Mouse (Mus musculus): ENCODE measurements around the gene Cpne9.

Gene Cpne9

DNA sequence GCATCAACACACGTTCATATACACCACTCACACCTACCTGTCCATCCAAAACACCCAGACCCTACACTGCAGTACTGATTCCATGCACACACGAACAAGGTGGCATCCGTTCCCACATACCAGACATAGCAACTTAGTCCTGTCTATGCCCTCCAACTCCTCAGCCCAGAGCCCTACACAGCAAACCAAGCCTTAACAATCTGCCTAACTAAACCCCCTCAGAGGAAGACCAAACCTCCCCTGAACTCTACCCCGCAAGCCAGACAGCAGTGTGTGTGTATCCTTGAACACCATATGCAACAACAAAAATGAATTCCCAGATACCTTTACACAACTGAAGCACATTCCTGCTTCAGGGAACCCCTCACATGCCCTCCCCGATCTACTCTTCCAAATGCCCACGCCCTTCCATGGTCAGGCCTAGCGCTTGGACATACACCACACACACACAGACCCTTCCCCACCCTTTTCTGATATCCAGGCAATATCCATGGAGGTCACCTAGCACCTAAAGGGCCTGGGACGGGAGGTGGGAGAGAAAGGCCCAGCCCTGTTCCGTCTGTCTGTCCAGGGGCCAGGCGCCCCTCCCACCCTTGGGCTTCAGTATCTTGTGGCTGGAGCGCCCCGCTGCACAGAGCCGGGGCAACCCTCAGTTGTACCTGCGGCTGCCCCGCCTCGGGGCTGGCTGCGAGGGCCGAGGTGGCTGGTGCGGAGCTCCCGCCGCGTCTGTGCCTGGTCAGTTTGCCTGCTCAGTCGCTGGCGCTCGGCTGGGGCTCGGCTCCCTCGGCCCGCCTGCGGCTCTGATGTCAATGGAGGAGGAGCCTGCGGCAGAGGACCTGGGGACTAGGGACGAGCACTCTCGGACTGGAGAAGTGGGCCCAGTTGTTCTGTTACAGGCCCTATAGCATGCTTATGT lies 61.3 kb downstream of the Cpne9 start, which contains the start of gene Camk1:
Gene Camk1, minus strand, starts transcription at position 808 of the 916 bp plus-strand sequence.
- DNase-seq: peak; percentile 86 to 90

DNA sequence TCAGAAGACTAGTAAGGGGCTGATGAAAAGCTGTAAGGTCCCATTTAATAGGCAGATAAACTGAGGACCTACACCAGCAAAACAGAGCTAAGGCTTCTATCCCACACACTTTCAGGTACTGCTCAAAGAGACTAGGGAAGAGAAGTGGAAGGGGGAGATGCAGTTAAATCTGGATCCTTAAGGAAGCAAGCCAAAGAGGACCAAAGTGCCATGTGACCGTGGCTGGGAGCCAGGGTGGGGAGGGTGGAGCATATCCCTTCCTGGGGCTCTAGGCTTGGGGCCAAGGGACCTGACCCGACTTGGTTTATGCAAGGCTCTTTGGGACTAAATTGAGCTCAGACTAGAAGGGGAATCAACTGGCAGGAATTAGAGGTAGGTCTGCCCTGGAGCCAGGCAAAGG lies 62.2 kb downstream of the Cpne9 start:
- peak; percentile 38 to 51 for DNase-seq

DNA sequence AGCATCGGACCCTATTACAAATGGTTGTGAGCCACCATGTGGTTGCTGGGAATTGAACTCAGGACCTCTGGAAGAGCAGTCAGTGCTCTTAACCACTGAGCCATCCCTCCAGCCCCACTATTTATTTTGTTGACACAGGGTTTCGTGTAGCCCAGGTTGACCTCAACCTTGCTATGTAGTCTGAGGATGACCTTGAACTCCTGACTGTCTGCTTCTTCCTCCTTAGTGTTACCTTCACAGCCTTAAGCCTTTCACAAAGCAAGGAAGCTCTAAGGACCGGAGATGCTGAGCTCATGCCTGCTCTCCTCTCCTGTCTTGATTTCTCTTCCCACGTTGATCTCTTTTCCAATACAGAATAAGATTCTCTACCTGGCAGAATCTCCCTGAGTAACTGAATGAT lies 64.8 kb downstream of the Cpne9 start:
- DNase-seq: no peak

DNA sequence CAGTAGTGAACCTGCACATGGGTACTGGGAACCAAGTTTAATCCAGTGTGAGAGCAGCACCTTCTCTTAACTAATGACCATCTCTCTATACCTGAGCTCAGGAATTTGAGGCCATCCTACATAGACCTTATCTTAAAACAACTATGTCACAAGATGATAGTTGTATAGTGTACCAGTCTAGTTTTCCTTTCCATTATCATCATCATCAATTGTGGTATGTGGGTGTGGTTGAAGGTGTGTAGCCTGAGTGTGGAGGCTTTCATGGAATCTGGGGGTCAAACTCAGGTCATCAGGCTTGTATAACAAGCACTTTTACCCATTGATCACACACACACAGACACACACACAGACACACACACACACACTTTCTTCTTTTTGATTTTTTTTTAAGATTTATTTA lies 68.4 kb downstream of the Cpne9 start:
- no peak for DNase-seq

DNA sequence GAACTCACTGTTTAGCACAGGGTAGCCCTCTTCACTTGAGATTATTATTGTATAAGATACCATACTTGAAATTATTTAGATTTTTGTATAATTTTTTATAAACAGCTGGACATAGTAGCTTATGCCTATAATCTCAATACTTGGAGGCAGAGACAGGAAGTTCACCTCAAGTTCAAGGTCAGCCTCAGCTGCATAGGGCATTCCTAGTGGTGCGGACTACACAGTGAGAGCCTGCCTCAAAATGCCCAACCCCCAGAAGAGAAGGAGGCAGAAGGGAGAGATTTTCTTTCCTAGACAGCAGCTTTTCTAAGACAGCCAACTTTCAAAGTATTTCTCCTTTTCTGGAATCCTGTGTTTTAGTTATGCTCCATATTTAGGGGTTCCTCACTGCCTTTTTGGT lies 69.1 kb downstream of the Cpne9 start:
- no peak for DNase-seq

DNA sequence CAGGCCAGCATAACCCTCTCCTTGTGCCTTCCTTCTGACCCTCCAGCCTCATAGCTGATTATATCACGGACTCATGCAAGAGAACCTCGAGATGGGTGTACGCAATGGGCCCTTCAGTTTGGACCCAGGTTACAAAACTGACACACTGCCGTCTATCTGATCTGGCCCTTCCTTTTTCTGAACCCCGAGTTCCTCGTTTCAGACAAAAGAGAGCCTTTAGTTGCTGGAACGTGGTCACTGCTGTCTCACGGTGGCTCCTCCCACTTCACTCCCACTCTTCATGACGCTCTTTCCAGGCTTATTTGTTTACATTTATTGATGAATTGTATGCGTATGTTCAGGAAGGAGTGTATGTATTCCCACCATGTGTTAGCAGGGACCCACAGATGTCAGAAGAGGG lies 69.5 kb downstream of the Cpne9 start:
- no peak for DNase-seq

DNA sequence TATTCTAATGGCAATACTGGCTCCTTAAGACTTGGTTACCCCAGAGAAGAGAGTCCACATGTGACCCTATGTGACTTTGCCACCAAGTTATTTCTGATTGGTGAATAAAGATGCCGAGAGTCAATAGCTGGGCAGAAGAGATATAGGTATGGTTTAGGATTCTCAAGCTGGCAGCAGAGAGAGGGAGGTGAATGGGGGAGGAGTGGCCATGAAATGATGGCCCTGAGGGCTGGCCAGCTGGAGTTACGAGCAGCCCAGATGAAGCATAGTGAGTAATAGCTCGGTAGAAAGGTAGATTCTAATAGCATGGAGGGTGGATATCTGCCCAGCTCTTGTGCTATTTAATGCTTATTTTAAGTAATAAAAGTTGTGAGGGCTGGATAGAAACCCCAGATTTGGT lies 70.7 kb downstream of the Cpne9 start:
- DNase-seq: no peak

DNA sequence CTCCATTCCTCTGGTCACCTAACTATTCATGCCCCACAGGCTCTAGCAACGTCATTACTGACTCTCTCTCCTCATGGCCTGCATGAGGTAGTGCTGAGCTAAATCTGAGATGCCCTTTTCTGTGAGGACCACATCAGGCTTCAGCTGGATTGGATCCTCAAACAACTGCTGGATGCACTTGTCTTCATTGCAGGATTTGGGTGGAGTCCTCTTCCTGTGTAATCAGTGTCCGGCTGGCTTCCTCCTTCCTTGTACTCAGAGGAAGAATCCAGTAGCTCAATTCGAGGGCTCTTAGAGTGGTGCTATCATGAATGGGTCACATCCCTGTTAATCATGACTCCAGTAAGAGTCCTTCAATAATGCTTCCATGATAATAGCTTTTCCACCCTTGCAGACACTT lies 71.6 kb downstream of the Cpne9 start:
- DNase-seq: no peak

Measured in cerebellum, adult 18-20 months (tissue).